Mouse (Mus musculus) Patski (cell line): ENCODE measurements at regions not wholly inside any gene's neighbourhood (a gene's known extent, or its start where the extent isn't known, plus 50 kb on each side); places are given as distances from the start of the nearest gene placed in this dataset.

Source experiments
- ATAC-seq: fragments of 100-300 bp; one replicate; pipeline ENCODE4 v1.8.0; 2021
- CTCF ChIA-PET: fragments of 350-600 bp; sonication (Branson Sonifier 250); formaldehyde crosslinking; loops from one replicate; lab custom pipeline; 2022; ENCODE audit warnings: inconsistent platforms; lab: Charles Lee
- POLR2A ChIA-PET: fragments of 350-600 bp; sonication (Branson Sonifier 250); formaldehyde crosslinking; loops from one replicate; lab custom pipeline; 2022; ENCODE audit warnings: antibody characterized with exemption, inconsistent platforms; lab: Charles Lee
- DNase-seq: peaks from one replicate; pipeline ENCODE4 v3.0.0-alpha.2; 2011; ENCODE audit warnings: low read depth, low spot score
- H3K27me3 ChIP-seq: fragments of 371-371 bp; one replicate; pipeline ENCODE4 v1.5.1; 2021
- CTCF ChIP-seq: fragments of 100-300 bp; IDR thresholded peaks from one replicate; pipeline ENCODE4 v1.5.1; 2021
- in situ Hi-C: fragments of 300-500 bp; cut with MboI; formaldehyde crosslinking; loops from 3 replicates; pipeline ENCODE4 v1.11.1; 2018; ENCODE audit warnings: low pct_unique_long_range_greater_than_20kb, mixed read lengths

GRCm38 (mm10) chr14:118318524-118318923, 51.8 kb downstream of the Gm9376 start:
- no peak for TF ChIP-seq CTCF
- POLR2A ChIA-PET: no interaction called here

GRCm38 (mm10) chr14:118320101-118320500, 53.3 kb downstream of the Gm9376 start:
- no peak for ATAC-seq
- TF ChIP-seq CTCF: no peak
- POLR2A ChIA-PET: no interaction called here
- H3K27me3 ChIP-seq: peaks cover 76% of the 10 kb centered on the region
- no peak for DNase-seq
- CTCF ChIA-PET: no interaction called here
- in situ Hi-C loops: no loop called here

More at GRCm38 (mm10) chr14:118318524-118318923, 51.8 kb downstream of the Gm9376 start:
- DNase-seq: no peak
- CTCF ChIA-PET: no interaction called here
- H3K27me3 ChIP-seq: peaks cover 68% of the 10 kb centered on the region
- ATAC-seq: no peak
- in situ Hi-C loops: no loop called here

GRCm38 (mm10) chr14:118321083-118321482, 54.3 kb downstream of the Gm9376 start:
- CTCF ChIA-PET: no interaction called here
- ATAC-seq (no peak), DNase-seq (no peak)
- in situ Hi-C loops: no loop called here
- peaks cover 69% of the 10 kb centered on the region for H3K27me3 ChIP-seq
- TF ChIP-seq CTCF: no peak
- POLR2A ChIA-PET: no interaction called here

GRCm38 (mm10) chr14:118322003-118322821, 55.5 kb downstream of the Gm9376 start:
- DNase-seq (no peak), ATAC-seq (no peak)
- POLR2A ChIA-PET: no interaction called here
- in situ Hi-C loops: no loop called here
- CTCF ChIA-PET: no interaction called here
- TF ChIP-seq CTCF: no peak
- H3K27me3 ChIP-seq: peaks cover 64% of the 10 kb centered on the region

GRCm38 (mm10) chr14:118322865-118323264, 56.1 kb downstream of the Gm9376 start:
- ChIA-PET POLR2A (no interaction called here), CTCF (no interaction called here)
- no peak for ATAC-seq
- TF ChIP-seq CTCF: no peak
- in situ Hi-C loops: no loop called here
- DNase-seq: no peak
- H3K27me3 ChIP-seq: peaks cover 60% of the 10 kb centered on the region

- DNase-seq: no peak
- in situ Hi-C loops: no loop called here
- H3K27me3 ChIP-seq: peaks cover 29% of the 10 kb centered on the region
Measured at GRCm38 (mm10) chr14:118338071-118338470, 71.3 kb downstream of the Gm9376 start.

GRCm38 (mm10) chr14:118362931-118363330, 96.2 kb downstream of the Gm9376 start:
- peaks cover 57% of the 10 kb centered on the region for H3K27me3 ChIP-seq
- in situ Hi-C loops: no loop called here
- POLR2A ChIA-PET: no interaction called here
- DNase-seq (no peak), ATAC-seq (no peak)
- no peak for TF ChIP-seq CTCF
- CTCF ChIA-PET: no interaction called here

More at GRCm38 (mm10) chr14:118338071-118338470, 71.3 kb downstream of the Gm9376 start:
- no peak for ATAC-seq
- ChIA-PET CTCF (no interaction called here), POLR2A (no interaction called here)
- no peak for TF ChIP-seq CTCF

GRCm38 (mm10) chr14:118363391-118363821, 96.6 kb downstream of the Gm9376 start:
- POLR2A ChIA-PET: no interaction called here
- peaks cover 58% of the 10 kb centered on the region for H3K27me3 ChIP-seq

GRCm38 (mm10) chr14:118366522-118366921, 99.8 kb downstream of the Gm9376 start:
- ChIA-PET CTCF (no interaction called here), POLR2A (no interaction called here)
- no peak for TF ChIP-seq CTCF
- in situ Hi-C loops: no loop called here
- DNase-seq: no peak
- no peak for ATAC-seq
- H3K27me3 ChIP-seq: peaks cover 39% of the 10 kb centered on the region

More at GRCm38 (mm10) chr14:118363391-118363821, 96.6 kb downstream of the Gm9376 start:
- no peak for DNase-seq
- TF ChIP-seq CTCF: no peak
- CTCF ChIA-PET: no interaction called here
- in situ Hi-C loops: no loop called here
- no peak for ATAC-seq

- H3K27me3 ChIP-seq: peaks cover 24% of the 10 kb centered on the region
- ChIA-PET POLR2A (no interaction called here), CTCF (no interaction called here)
- ATAC-seq (peak; percentile 35), DNase-seq (no peak)
- TF ChIP-seq CTCF: no peak
- in situ Hi-C loops: no loop called here
Measured at GRCm38 (mm10) chr14:118368619-118369431, 102.1 kb downstream of the Gm9376 start.

- in situ Hi-C loops: no loop called here
- TF ChIP-seq CTCF: no peak
- DNase-seq: no peak
- ChIA-PET CTCF (no interaction called here), POLR2A (no interaction called here)
- H3K27me3 ChIP-seq: peaks cover 34% of the 10 kb centered on the region
- no peak for ATAC-seq
Measured at GRCm38 (mm10) chr14:118371336-118371735, 104.6 kb downstream of the Gm9376 start.
